Mouse (Mus musculus) neural tube, embryonic 14.5 days (tissue): Measurements from ENCODE around the gene R3hcc1l. TPM values are rescaled to one million over a fixed set of nuclear protein-coding genes. Genes with fewer than 3 reads are reported as not detected.

ENCODE experiments used
- ATAC-seq: fragments of 200-750 bp; cut with Nextera tagmentation; 2 replicates; pipeline ENCODE4 v1.8.0; 2017; ENCODE audit warnings: low read depth, mild to moderate bottlenecking, moderate TSS enrichment, moderate library complexity
- H3K27ac ChIP-seq: fragments of 300-500 bp; sonication (generic); 2 replicates; pipeline ENCODE4 v1.5.1; 2014; ENCODE audit warnings: low read depth, mild to moderate bottlenecking, control low read depth, low read length, moderate library complexity, mixed read lengths
- H3K27me3 ChIP-seq: fragments of 300-500 bp; sonication (generic); 2 replicates; pipeline ENCODE4 v1.6.1; 2014; ENCODE audit warnings: low read length; ENCODE audit not compliant: control insufficient read depth, insufficient read depth
- H3K36me3 ChIP-seq: fragments of 300-500 bp; sonication (generic); 2 replicates; pipeline ENCODE4 v1.6.1; 2014; ENCODE audit warnings: low read length, mixed read lengths; ENCODE audit not compliant: control insufficient read depth, insufficient read depth
- H3K4me1 ChIP-seq: fragments of 300-500 bp; sonication (generic); 2 replicates; pipeline ENCODE4 v1.6.1; 2014; ENCODE audit warnings: low read length; ENCODE audit not compliant: control insufficient read depth, insufficient read depth
- H3K4me2 ChIP-seq: fragments of 300-500 bp; sonication (generic); 2 replicates; pipeline ENCODE4 v1.6.1; 2014; ENCODE audit warnings: mild to moderate bottlenecking, low read depth, low read length, control low read depth
- H3K4me3 ChIP-seq: fragments of 300-500 bp; sonication (generic); 2 replicates; pipeline ENCODE4 v1.5.1; 2014; ENCODE audit warnings: low read depth, low read length, control low read depth, mixed read lengths
- H3K9ac ChIP-seq: fragments of 300-500 bp; sonication (generic); replicated peaks from 2 replicates; pipeline ENCODE4 v1.6.1; 2014; ENCODE audit warnings: low read depth, mild to moderate bottlenecking, control low read depth, low read length, mixed read lengths
- H3K9me3 ChIP-seq: fragments of 300-500 bp; sonication (generic); 2 replicates; pipeline ENCODE4 v1.6.1; 2016; ENCODE audit warnings: low read length; ENCODE audit not compliant: control insufficient read depth
- WGBS: fragments of 180-500 bp; shearing (Covaris S2); extraction: QIAGEN DNeasy Blood & Tissue Kit; methylation state at CpG from one replicate; pipeline ENCODE4 v1.1.7; 2014; 5-methylcytosine and 5-hydroxymethylcytosine counted together
- polyA plus RNA-seq: library from polyadenylated mRNA; unstranded; fragments of >200 nt; fragmentation: Nextera tagmentation; extraction: Ambion mirVana; gene quantifications from 2 replicates; pipeline ENCODE4 v1.2.1, GENCODE M21; 2014

Gene R3hcc1l
- polyA plus RNA-seq, 1 experiment from 2014 or later, result 12.7 TPM

DNA sequence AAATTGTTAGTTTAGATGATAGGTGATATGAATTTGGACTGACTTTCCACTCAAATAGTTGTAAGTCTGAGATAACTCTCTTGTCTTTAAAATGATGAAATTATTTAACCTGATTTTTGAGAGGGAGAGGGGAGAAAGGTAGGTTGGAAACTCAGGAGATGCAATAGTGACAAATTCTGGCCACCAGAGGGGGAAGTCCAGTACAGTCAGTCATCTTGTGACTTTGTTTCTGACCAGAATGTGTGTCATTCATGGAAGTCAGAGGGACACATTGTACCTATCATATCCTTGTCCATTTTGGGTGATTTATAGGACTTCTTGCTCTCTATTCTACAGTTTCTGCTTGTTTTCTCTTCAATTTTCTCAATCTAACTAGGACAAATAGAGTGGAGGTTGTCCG lies 19.0 kb downstream of the R3hcc1l start:
- H3K36me3 ChIP-seq, result no peaks in the 10 kb centered on the region
- peaks cover 3% of the 10 kb centered on the region; the same call in 1 of the 2 replicates for H3K4me1 ChIP-seq
- no peak overlapping the region for H3K4me2 ChIP-seq
- H3K9ac ChIP-seq, result no peak overlapping the region
- H3K27ac ChIP-seq, result no peak overlapping the region
- no peak overlapping the region for H3K4me3 ChIP-seq
- H3K27me3 ChIP-seq, result no peaks in the 10 kb centered on the region
- no peak for ATAC-seq
- WGBS, result 94% methylated on average over 1 of the region's 1 CpGs
- no peaks in the 10 kb centered on the region for H3K9me3 ChIP-seq

DNA sequence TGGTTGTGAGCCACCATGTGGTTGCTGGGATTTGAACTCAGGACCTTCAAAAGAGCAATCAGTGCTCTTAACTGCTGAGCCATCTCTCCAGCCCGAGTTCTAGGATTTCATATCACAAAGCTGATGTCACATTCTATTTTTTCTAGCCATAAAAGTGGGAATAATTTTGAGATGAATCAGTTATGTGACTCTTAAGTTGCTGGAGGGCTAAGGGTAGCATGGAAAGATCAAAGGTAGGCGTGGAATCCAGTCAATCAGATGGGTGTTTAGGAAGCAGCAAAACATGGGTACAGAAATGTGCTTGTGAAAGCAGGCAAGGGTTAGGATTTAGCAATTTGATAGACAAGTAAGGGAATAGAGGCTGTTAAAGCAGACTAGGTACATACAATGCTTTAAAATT lies 20.4 kb downstream of the R3hcc1l start:
- Histone ChIP-seq H3K27ac (no peak overlapping the region), H3K4me3 (no peak overlapping the region), H3K27me3 (no peaks in the 10 kb centered on the region), H3K4me2 (no peak overlapping the region), H3K4me1 (peaks cover 3% of the 10 kb centered on the region; the same call in 1 of the 2 replicates), H3K9ac (no peak overlapping the region), H3K9me3 (no peaks in the 10 kb centered on the region), H3K36me3 (no peaks in the 10 kb centered on the region)
- no peak for ATAC-seq
- 95% methylated on average over 2 of the region's 2 CpGs for WGBS

DNA sequence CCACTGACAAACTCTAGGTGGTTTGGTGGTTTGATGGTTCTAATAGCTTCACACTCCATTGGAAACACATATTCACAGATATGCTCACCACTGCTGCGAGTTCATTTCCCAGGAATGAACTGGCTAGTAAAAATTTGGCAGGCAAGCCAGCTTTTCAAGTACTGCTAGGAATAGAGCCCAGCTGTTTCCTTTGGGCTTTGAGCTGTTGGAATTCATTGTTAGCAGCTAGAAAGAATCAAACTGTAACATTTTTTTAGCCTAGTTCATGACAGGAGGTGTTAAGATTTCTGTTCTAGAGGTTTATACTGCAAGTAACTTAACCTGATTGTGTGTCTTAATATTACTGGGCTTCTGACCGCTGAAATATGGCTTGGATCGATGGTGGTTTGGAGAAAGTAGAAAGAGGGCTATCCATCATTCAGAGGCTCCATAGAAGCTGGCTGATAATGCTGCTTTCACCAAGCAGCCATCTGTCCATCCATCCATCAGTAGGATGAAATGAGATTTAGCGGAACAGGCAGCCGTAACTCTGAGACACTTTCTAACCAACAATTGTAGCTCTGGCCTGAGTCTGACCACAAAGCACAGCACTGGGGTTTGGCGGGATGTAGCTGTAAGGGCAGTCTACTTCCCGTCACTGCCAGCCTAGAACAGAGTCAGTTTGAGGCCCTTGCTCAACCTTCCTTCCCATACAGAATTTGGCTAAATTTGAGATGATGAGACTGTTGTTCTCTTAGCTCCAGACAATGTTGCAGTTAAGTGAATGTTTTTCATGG lies 21.0 kb downstream of the R3hcc1l start:
- no peak overlapping the region for H3K9ac ChIP-seq
- peaks cover 3% of the 10 kb centered on the region; the same call in 1 of the 2 replicates for H3K4me1 ChIP-seq
- H3K27ac ChIP-seq, result no peak overlapping the region
- WGBS, result 35% methylated on average over 7 of the region's 7 CpGs
- H3K9me3 ChIP-seq, result no peaks in the 10 kb centered on the region
- H3K36me3 ChIP-seq, result no peaks in the 10 kb centered on the region
- ATAC-seq, result no peak
- H3K27me3 ChIP-seq, result no peaks in the 10 kb centered on the region
- H3K4me2 ChIP-seq, result no peak overlapping the region
- no peak overlapping the region for H3K4me3 ChIP-seq

DNA sequence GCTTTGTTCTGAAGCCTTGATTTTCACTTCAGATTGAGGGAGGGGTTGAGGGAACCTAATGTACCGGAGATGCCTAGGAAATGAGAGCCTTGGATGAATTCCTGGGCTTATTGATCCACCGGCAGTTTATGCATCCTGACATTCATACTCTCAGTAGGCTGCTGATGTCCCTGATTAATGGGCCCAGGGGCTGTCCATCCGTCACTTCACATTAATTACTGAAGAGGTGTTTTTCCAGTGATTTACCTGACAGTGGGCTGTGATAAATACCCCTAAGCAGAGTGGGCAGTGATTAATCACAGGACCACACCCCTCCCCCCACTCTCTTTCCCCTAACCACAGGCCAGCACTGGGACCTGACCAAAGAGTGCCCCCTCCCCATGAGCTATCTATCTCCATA lies 22.1 kb downstream of the R3hcc1l start:
- H3K9me3 ChIP-seq, result no peaks in the 10 kb centered on the region
- H3K9ac ChIP-seq, result no peak overlapping the region
- no peak overlapping the region for H3K27ac ChIP-seq
- no peaks in the 10 kb centered on the region for H3K36me3 ChIP-seq
- WGBS, result 31% methylated on average over 3 of the region's 3 CpGs
- no peak overlapping the region for H3K4me2 ChIP-seq
- no peaks in the 10 kb centered on the region for H3K27me3 ChIP-seq
- no peak overlapping the region for H3K4me3 ChIP-seq
- no peak for ATAC-seq
- peaks cover 3% of the 10 kb centered on the region; the same call in 1 of the 2 replicates for H3K4me1 ChIP-seq

DNA sequence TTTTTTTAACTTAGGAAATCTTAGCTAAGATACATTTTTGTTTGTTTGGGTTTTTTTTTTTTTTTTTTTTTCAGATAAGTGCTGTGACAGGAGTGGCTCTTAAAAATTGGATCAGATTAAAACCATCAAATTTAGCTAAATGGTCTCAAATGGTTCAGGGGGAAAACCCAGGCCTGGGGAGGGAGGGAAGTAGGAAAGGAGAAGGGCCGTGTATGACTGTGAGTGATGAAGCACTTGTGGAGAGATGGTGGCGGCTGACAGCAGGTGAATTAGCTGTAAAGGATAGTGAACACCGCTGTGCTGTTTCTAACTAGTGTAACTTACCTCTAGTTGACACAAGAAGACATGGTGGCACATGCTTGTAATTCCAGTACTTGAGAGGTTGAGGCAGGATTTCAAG lies 40.1 kb downstream of the R3hcc1l start:
- Histone ChIP-seq H3K9me3 (no peaks in the 10 kb centered on the region), H3K9ac (no peak overlapping the region), H3K27ac (no peak overlapping the region), H3K4me3 (no peak overlapping the region), H3K27me3 (no peaks in the 10 kb centered on the region), H3K4me2 (no peak overlapping the region), H3K4me1 (no peaks in the 10 kb centered on the region), H3K36me3 (no peaks in the 10 kb centered on the region)
- ATAC-seq, result no peak
- WGBS, result 87% methylated on average over 3 of the region's 3 CpGs

DNA sequence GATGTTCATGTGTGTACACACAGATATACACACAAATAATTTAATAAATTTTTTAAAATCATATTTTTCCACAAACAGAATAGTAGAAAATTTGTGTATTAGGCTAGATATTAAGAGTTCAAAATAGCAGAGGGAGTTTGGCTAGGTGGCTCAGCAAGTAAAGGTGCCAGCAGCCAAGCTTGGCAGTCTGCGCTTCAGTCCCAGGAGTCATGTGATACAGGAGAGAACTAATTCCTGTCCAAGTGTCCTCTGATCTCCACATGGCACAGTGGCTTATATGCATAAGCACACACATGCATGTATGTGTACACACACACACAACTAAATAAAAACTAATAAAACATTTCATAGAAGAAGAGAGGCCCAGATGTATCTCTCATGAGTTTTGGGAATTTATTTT lies 43.4 kb downstream of the R3hcc1l start:
- Histone ChIP-seq H3K4me2 (no peak overlapping the region), H3K4me1 (no peaks in the 10 kb centered on the region), H3K9me3 (no peaks in the 10 kb centered on the region), H3K27ac (no peak overlapping the region), H3K27me3 (no peaks in the 10 kb centered on the region), H3K36me3 (no peaks in the 10 kb centered on the region), H3K4me3 (no peak overlapping the region), H3K9ac (no peak overlapping the region)
- 96% methylated on average over 1 of the region's 1 CpGs for WGBS
- ATAC-seq, result no peak

DNA sequence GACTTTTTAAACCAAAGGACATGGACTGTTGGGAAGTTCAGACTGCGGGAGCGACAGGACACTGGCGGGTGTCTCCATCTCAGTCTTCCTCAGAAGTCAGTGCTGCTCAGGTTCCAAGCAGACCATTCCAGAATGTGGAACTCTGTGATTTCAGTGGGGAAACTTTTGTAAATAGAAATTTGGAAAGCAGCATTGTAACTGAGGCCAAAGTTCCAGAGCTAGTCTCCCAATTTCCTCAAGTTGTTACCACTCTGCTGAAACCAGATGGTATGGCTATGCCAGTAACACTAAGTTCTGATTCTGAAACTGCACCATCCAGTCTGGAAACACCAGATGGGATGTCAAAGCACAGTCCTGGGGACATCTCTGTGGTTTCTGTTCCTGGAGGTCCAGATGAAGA lies 44.4 kb downstream of the R3hcc1l start:
- 99% methylated on average over 3 of the region's 3 CpGs for WGBS
- no peak overlapping the region for H3K4me3 ChIP-seq
- no peaks in the 10 kb centered on the region for H3K9me3 ChIP-seq
- H3K27me3 ChIP-seq, result no peaks in the 10 kb centered on the region
- no peak overlapping the region for H3K27ac ChIP-seq
- H3K9ac ChIP-seq, result no peak overlapping the region
- H3K4me1 ChIP-seq, result no peaks in the 10 kb centered on the region
- H3K36me3 ChIP-seq, result no peaks in the 10 kb centered on the region
- ATAC-seq, result no peak
- no peak overlapping the region for H3K4me2 ChIP-seq

DNA sequence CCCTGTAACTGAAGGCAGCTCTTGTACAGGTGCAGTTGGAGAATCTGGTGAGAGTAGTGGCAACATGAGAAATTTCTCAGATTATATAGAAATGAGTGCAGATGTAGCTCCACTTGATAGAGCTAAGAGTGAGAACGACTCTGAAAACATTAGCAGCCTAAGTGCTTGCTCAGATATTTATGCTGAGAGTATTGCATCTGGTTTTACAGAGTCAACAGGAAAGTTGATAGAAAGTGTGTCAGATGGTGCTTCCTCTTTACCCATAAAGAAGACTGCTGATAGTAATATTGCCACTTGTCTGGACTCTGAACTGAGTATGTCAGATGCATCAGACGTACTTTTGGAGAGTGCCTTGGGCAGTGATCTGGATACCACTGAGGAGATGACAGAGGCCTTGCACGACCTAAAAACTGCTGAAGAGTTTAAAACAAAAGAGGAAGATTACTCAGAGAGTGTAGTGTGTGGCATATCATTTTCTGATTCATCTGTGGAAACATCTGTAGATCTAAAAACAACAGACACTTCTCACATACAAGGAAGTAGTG lies 45.2 kb downstream of the R3hcc1l start:
- Histone ChIP-seq H3K9me3 (no peaks in the 10 kb centered on the region), H3K4me1 (no peaks in the 10 kb centered on the region), H3K27me3 (no peaks in the 10 kb centered on the region), H3K9ac (no peak overlapping the region), H3K27ac (no peak overlapping the region), H3K4me3 (no peak overlapping the region), H3K36me3 (no peaks in the 10 kb centered on the region), H3K4me2 (no peak overlapping the region)
- WGBS, result 92% methylated on average over 3 of the region's 3 CpGs
- ATAC-seq, result no peak

DNA sequence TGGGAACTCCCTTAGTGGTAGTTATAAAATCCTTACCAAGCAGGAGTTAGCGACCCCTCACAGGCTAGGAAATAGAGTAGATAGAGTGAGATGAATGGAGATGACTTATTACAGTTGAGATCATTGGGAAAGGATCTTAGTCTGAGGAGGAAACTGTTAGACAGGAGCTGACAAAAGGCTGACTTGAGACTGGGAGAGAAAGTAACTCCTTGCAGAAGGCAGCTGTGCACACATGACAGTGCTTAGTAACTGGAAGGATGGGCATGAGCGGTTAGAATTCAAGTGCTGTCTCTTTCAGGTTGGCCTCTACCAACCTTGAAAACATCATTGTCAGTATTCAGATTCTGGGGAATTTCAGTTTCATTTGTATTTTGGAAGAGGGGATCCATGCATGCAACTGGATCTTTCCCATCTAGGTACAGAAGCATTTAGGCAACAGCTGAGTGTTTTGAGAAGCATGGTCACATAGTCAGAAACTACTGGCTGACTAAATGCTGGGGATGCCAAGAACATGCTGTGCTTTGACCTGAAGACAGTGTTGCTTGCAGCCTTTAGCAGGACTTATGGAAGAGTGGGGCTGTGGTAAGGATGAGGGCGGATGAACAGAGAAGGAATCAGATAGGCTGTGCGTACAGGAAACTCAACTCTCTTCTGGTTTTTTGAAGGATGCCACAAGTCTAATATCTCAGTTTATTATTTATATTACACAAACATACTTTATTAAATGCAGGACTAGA lies 47.9 kb downstream of the R3hcc1l start:
- no peak overlapping the region for H3K4me3 ChIP-seq
- no peak for ATAC-seq
- 94% methylated on average over 4 of the region's 4 CpGs for WGBS

More for the DNA sequence above, 47.9 kb downstream of the R3hcc1l start:
- no peak overlapping the region for H3K9ac ChIP-seq
- no peak overlapping the region for H3K27ac ChIP-seq
- H3K4me1 ChIP-seq, result peaks cover 6% of the 10 kb centered on the region; the same call in 1 of the 2 replicates
- H3K36me3 ChIP-seq, result no peaks in the 10 kb centered on the region
- H3K9me3 ChIP-seq, result no peaks in the 10 kb centered on the region
- no peak overlapping the region for H3K4me2 ChIP-seq
- no peaks in the 10 kb centered on the region for H3K27me3 ChIP-seq
